Mouse (Mus musculus): ENCODE results near the gene Miga2. TPM values are rescaled to one million over a fixed set of nuclear protein-coding genes. Genes with fewer than 3 reads are reported as not detected.

Miga2 gene
- total and polyA plus RNA-seq, 2 experiments from 2014 or later, result 32.6 to 105 TPM

- H3K4me3 ChIP-seq (ENCODE audit: low read depth, low read length), result no peak overlapping the region
- ATAC-seq (ENCODE audit: insufficient read depth, low read depth), result no peak
- no peaks in the 10 kb centered on the region for H3K9me3 ChIP-seq (replicated peaks; ENCODE audit: control insufficient read depth, low read length)
- no peak overlapping the region for H3K9ac ChIP-seq (replicated peaks; ENCODE audit: low read depth, low read length)
- H3K4me2 ChIP-seq (ENCODE audit: low read depth, low read length), result no peak overlapping the region
- no peaks in the 10 kb centered on the region for H3K27me3 ChIP-seq (ENCODE audit: control insufficient read depth, insufficient read depth, low read length)
- H3K36me3 ChIP-seq (replicated peaks; ENCODE audit: control insufficient read depth, insufficient read depth, low read length), result peaks cover 88% of the 10 kb centered on the region
- no peak overlapping the region for H3K27ac ChIP-seq (ENCODE audit: low read depth)
- H3K4me1 ChIP-seq (ENCODE audit: control insufficient read depth, insufficient read depth), result 0 out of 2 replicates have a peak, but pooled peaks cover 5% of the 10 kb centered on the region
- WGBS, result 79% methylated on average over 3 of the region's 3 CpGs
- TF ChIP-seq EP300 (IDR thresholded peaks at IDR 0.05; ENCODE audit: low read depth) (no peak), CTCF (IDR thresholded peaks at IDR 0.05; ENCODE audit: low read depth) (no peak)
- no peak for DNase-seq (ENCODE audit: low spot score)
Observed at GRCm38 (mm10) chr2:30342061-30342460, 22.0 kb upstream of the Miga2 start.

DNA sequence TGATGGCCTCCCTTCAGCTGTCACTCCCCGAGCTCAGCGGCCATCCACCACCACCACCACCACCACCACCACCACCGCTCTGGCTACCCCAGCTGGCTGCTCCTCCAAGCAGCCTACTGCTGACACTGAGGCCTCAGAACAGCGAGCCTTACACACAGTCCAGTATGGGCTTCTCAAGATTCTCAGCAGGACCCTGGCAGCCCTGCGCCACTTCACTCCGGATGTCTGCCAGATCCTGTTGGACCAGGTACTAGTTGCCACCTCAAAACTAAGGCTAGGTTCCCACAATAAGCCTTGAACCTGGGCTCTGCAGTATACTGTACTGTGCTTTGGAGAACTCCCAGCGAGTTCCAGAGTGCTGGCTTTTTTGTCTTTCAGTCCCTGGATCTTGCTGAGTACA lies 21.5 kb upstream of the Miga2 start:
- H3K9ac ChIP-seq (replicated peaks; ENCODE audit: low read depth, low read length), result no peak overlapping the region
- no peaks in the 10 kb centered on the region for H3K27me3 ChIP-seq (ENCODE audit: control insufficient read depth, insufficient read depth, low read length)
- TF ChIP-seq EP300 (IDR thresholded peaks at IDR 0.05; ENCODE audit: low read depth) (no peak), CTCF (IDR thresholded peaks at IDR 0.05; ENCODE audit: low read depth) (no peak)
- no peak for ATAC-seq (ENCODE audit: insufficient read depth, low read depth)
- H3K27ac ChIP-seq (ENCODE audit: low read depth), result no peak overlapping the region; the same call in 1 of the 2 replicates
- 0 out of 2 replicates have a peak, but pooled peaks cover 5% of the 10 kb centered on the region for H3K4me1 ChIP-seq (ENCODE audit: control insufficient read depth, insufficient read depth)
- no peaks in the 10 kb centered on the region for H3K9me3 ChIP-seq (replicated peaks; ENCODE audit: control insufficient read depth, low read length)
- H3K4me3 ChIP-seq (ENCODE audit: low read depth, low read length), result no peak overlapping the region
- DNase-seq (ENCODE audit: low spot score), result no peak
- H3K36me3 ChIP-seq (replicated peaks; ENCODE audit: control insufficient read depth, insufficient read depth, low read length), result peaks cover 88% of the 10 kb centered on the region
- WGBS, result 89% methylated on average over 7 of the region's 7 CpGs
- no peak overlapping the region for H3K4me2 ChIP-seq (ENCODE audit: low read depth, low read length)

DNA sequence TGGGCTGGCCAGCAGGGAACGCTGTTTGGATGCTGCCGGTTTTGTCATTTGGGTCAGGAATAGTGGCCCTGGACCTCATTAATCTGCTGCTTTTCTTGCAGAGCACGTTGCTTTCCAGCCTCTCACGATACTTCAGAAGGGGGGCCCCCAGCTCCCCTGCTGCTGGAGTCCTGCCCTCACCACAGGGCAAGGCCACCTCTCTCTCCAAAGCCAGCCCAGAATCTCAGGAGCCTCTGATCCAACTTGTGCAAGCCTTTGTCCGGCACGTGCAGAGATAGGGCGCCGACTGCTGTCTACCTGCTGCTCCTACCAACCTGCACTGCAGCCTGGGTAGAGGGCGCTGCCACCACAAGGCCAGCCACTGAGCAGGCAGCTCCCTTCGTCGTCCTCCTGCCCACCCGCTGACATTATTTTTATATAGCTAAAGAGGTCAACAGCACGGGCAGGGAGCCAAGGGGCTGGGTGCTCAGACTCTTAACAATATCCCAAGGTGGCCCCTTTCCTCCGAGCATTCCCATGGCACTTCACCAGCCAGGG lies 20.4 kb upstream of the Miga2 start:
- DNase-seq (ENCODE audit: low spot score) (peak; percentile 81), ATAC-seq (ENCODE audit: insufficient read depth, low read depth) (peak; percentile 84)
- TF ChIP-seq EP300 (IDR thresholded peaks at IDR 0.05; ENCODE audit: low read depth) (0 out of 2 replicates have a peak, but pooled peaks have one; percentile 5), CTCF (IDR thresholded peaks at IDR 0.05; ENCODE audit: low read depth) (peak; percentile 63)
- WGBS, result 34% methylated on average over 14 of the region's 14 CpGs
- Histone ChIP-seq H3K9ac (replicated peaks; ENCODE audit: low read depth, low read length) (0 out of 2 replicates have a peak overlapping the region, but pooled peaks have one; percentile 17), H3K9me3 (replicated peaks; ENCODE audit: control insufficient read depth, low read length) (no peaks in the 10 kb centered on the region), H3K36me3 (replicated peaks; ENCODE audit: control insufficient read depth, insufficient read depth, low read length) (peaks cover 89% of the 10 kb centered on the region), H3K4me3 (ENCODE audit: low read depth, low read length) (no peak overlapping the region), H3K4me1 (ENCODE audit: control insufficient read depth, insufficient read depth) (0 out of 2 replicates have a peak, but pooled peaks cover 5% of the 10 kb centered on the region), H3K27me3 (ENCODE audit: control insufficient read depth, insufficient read depth, low read length) (no peaks in the 10 kb centered on the region), H3K27ac (ENCODE audit: low read depth) (peak overlapping the region; percentile 72), H3K4me2 (ENCODE audit: low read depth, low read length) (no peak overlapping the region)

DNA sequence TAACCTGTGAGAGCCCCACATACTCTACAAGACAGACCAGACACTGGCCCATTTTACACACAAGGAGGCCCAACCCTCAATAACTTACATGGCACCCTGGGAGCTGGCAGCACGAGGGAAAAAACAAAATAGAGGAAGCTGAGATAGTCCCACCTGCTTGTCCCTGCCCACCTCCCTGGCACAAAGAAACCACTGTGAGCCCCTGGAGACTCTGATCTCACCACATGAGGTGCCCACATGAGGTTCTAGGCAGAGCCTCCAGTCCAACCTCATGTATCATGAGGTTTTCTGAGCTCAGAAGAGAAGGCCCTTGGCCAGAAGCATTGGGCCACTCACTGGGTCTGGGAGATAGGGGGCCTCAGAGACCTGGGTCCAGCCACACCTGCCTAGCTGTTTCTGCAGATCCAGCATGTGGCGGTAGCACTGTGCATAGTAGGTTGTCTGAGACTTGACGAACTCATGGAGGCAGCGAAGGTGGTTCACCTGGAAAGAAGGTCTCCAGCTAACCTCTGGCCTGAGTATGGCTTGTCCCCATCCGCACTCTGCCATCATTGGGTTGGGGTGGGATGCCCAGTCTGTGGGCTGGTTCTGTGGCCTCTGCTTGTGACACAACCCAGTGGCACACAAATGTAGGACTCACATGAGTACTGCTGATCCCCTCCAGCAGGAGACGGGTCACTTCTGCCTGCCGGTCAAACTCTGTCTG lies 17.9 kb upstream of the Miga2 start:
- H3K9ac ChIP-seq (replicated peaks; ENCODE audit: low read depth, low read length), result no peak overlapping the region
- H3K4me2 ChIP-seq (ENCODE audit: low read depth, low read length), result no peak overlapping the region
- no peak overlapping the region for H3K27ac ChIP-seq (ENCODE audit: low read depth)
- 85% methylated on average over 7 of the region's 7 CpGs for WGBS
- H3K4me1 ChIP-seq (ENCODE audit: control insufficient read depth, insufficient read depth), result 0 out of 2 replicates have a peak, but pooled peaks cover 5% of the 10 kb centered on the region
- TF ChIP-seq CTCF (IDR thresholded peaks at IDR 0.05; ENCODE audit: low read depth) (no peak), EP300 (IDR thresholded peaks at IDR 0.05; ENCODE audit: low read depth) (no peak)
- no peaks in the 10 kb centered on the region for H3K27me3 ChIP-seq (ENCODE audit: control insufficient read depth, insufficient read depth, low read length)
- no peak overlapping the region for H3K4me3 ChIP-seq (ENCODE audit: low read depth, low read length)
- DNase-seq (ENCODE audit: low spot score), result no peak
- H3K9me3 ChIP-seq (replicated peaks; ENCODE audit: control insufficient read depth, low read length), result no peaks in the 10 kb centered on the region
- ATAC-seq (ENCODE audit: insufficient read depth, low read depth), result no peak
- H3K36me3 ChIP-seq (replicated peaks; ENCODE audit: control insufficient read depth, insufficient read depth, low read length), result peaks cover 86% of the 10 kb centered on the region

GRCm38 (mm10) chr2:30349196-30349595 lies 14.8 kb upstream of the Miga2 start:
- H3K36me3 ChIP-seq (replicated peaks; ENCODE audit: control insufficient read depth, insufficient read depth, low read length), result peaks cover 78% of the 10 kb centered on the region
- WGBS, result 93% methylated on average over 6 of the region's 6 CpGs
- ATAC-seq (ENCODE audit: insufficient read depth, low read depth), result no peak

More at GRCm38 (mm10) chr2:30349196-30349595, 14.8 kb upstream of the Miga2 start:
- Histone ChIP-seq H3K4me2 (ENCODE audit: low read depth, low read length) (no peak overlapping the region), H3K4me1 (ENCODE audit: control insufficient read depth, insufficient read depth) (0 out of 2 replicates have a peak, but pooled peaks cover 2% of the 10 kb centered on the region), H3K27me3 (ENCODE audit: control insufficient read depth, insufficient read depth, low read length) (no peaks in the 10 kb centered on the region), H3K27ac (ENCODE audit: low read depth) (no peak overlapping the region), H3K9me3 (replicated peaks; ENCODE audit: control insufficient read depth, low read length) (no peaks in the 10 kb centered on the region), H3K9ac (replicated peaks; ENCODE audit: low read depth, low read length) (no peak overlapping the region), H3K4me3 (ENCODE audit: low read depth, low read length) (no peak overlapping the region)
- no peak for DNase-seq (ENCODE audit: low spot score)
- TF ChIP-seq CTCF (IDR thresholded peaks at IDR 0.05; ENCODE audit: low read depth) (no peak), EP300 (IDR thresholded peaks at IDR 0.05; ENCODE audit: low read depth) (no peak)

Measured in heart, postnatal 0 days (tissue).